Mouse (Mus musculus) right cerebral cortex, postnatal 10 days (tissue): ENCODE measurements around the gene Anxa2.

Experiments
- DNase-seq, 2 experiments: peaks; one replicate each; pipeline ENCODE4 v3.0.0; 2021; ENCODE audit warnings: low spot score in 2 of 2

The Anxa2 gene

DNA sequence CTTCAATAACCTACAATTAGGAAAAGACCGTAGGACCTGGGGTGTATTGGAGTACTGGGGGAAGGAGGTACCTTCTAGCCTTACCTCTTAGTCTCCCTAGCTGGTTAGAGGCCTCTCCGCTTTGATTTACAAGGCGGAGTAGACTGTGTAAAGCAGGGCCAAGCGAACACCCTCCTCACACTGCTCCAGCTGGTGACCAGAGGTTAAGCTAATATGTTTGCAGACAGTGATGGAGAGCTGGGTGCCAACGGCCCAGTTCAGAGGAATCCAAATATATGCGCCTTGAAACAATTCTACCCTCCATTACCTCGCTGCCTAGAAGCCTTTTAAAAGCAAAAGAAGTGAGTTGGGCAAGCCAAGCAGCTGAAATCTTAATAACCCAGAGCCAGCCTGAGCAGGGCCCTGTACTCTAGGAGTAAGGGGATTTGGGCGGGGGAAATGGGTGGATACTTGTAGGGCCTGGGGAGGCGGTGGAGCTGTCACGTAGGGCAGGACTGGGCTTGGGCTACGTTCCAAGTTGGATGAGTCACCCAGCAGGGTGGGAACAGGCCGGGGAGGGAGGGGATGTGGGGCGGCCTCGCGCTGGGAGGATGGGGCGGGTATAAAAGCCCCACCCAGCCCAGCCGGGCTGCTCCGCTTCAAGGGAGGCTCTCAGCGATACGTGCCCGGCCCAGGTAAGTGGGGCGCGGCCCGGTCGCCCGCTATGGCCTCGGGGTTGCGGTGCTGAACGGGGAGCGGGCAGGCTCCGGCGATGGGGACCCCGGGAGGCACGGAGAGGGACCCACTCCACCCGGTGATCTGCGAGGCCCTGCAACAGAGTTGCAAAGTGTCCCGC, at the start of gene Anxa2:
Gene Anxa2 (plus strand): TSS at position 555 of the 835 bp plus-strand sequence.
- peak; percentile 62 to 71 for DNase-seq

DNA sequence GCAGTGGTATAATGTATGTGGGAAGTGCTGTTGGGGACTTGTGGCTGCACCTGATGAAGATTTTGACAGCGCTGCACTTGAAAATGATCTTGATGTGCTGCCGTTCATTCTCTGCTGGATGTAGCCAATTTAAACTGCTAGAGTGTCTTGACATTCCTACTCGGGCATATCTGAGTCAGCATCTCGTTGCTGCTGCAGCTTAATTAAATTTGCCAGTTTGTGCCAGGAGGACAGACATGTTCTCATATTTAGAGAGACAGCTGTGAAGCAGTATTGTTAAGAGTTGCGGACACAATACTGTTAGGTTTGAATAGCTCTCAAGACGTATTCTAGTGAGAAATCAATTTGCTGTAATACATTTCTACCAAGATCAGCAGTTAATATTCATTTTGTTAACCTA, 48.7 kb upstream of the Anxa2 start:
- DNase-seq: no peak

DNA sequence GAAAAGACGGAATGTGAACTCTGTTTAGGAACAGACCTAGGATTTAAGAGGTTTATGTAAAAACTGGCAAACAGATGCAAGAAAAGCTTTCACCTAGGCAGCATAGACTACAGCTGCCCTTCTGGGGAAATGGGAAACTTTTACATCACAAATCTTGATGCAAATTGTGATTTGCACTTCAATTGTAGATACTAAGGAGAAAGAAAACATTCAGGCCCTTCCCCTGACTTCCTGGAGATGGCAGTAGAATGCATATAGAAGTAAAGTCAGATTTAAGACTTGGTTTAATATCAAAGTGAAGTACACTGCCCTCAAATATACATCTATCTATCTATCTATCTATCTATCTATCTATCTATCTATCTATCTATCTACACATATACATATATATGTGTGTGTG, 33.9 kb upstream of the Anxa2 start:
- no peak for DNase-seq

DNA sequence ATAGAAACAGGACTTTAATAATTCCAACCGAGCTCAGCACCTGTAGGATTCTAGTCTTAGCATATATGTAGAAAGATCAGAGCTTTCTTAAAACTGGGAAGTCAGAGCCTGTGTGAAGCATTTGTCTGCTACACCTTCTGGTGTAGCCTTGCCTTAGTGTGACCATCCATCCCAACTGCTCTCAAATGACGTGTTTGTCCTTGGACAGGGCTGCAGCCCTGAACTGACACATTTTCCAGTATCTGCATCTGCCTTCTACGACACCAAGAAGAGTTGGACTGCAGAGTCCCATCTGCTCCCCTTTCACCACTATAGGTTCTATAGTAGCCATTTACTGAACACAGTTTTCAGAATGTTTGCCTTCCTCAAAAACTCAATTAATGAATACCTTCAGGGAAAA, 22.9 kb upstream of the Anxa2 start:
- no peak for DNase-seq

DNA sequence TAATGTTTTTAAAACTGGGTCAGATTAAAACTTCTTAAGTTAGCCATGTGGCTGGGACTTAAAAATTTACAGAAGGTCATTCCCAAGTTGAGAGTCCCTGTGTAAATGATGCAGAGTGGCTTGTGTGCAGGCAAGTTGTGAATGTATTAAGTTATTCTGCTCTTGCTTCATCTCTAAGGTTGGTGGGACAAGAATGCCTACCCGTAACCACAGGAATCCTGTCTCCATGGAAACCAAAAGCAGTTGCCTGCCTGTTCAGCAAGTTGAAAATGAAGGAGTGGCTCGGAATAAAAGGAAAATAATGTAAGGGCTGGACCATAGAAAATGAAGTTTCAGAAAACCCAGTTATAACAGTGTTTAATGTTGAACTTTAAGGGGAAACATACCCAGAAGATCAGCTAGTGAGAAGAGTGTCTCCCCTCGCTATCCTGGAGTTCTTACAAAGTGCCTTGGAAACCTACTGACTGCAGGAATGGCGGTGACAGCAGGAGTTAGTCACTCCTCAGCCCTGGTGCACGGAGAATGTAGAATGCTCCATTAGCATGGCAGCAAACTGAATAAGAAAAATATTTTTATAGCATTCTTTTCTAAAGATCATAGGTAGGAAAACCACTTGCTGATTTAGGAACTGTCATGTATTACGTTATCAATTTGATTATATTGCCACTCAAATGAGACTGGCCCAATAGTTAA, 21.4 kb upstream of the Anxa2 start:
- no peak for DNase-seq

DNA sequence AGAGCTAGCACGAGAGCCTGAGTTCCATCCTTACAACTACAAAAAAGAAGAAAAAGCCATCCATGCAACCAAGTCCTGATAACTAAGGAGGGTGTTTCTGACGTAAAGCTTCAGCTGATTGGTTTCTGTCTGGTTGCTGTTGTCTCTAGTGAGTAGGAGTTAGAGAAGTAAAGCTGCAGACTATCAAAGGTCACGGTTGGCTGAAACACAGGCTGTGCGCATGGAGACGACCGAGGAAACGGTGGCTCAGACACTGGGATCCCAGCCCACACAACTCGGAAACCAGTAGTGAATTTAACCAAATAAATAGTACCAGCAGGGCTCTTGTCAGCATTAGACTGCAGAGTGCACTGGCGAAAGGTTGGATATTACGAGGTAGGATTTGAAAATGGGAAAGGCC, 18.2 kb upstream of the Anxa2 start:
- DNase-seq: no peak

DNA sequence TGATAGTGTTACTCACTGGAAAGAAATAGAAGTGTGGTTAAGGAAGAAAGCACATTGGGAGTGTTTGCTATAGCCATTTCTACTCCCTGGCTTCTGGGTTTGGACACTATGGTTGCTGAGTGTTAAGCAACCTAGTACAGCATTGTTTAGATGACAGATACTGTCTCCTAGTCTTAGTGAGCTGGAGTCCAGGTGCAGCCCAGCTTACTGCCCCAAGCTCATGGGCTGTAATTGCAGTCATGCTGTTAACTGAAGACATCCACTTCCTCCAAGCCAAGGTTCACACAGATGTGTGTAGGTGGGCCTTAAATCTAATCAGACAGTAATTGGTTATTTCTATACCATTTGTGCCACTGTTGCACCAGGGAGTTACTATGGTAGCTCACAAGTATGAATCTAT, 17.8 kb upstream of the Anxa2 start:
- DNase-seq: no peak

DNA sequence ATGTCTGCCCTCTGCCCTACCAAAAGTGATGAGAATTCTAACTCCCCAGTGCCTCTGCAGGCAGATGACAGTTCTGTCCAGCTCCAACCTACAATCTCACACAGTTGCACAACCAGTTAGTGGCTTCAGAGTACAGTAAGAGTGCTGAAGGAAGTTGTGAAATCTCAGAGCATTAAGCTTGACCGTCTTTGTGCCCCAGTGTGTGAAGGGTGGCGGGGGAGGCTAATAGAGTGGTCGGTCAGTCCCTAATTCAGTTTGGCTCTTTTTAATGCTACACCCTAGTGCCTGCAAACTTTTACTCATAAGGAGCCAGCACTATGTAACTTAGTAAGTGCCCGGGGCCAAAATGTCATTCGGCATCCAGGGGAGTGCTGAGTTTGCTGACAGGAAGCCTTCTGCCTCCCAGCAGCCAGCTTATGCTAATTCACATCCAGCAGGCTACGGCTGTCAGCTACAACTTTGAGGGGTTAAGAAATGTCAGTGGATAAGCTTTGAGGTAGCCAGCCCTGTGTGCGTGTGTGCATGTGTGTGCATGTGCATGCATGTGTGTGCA, 13.5 kb upstream of the Anxa2 start:
- DNase-seq: no peak

DNA sequence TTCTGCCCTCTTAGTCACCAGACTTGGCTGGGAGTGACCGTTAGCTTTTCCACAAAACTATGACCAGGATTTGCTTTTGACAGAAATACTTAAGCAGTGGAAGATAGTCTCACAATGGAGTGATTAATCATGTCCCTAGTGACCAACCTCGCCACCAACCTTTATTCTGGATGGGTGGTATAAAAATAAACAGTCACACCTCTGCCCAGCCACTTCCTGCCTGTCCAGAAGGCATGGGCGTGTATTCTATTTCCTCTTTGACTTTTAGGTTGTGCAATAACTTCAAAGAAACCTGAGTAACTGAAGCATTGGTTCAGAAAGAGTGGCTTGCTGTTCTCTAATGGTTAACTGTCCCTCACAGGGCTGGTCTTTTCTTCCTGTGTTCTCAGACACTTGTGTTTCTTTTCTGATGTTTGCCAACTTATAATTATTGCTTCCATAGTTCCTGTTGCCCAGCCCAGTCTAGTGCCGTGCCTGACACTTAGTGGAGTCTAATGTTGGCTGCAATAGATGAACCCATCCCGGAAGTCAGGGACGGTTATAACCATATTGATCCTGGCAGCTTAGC, 10.9 kb upstream of the Anxa2 start:
- no peak for DNase-seq

DNA sequence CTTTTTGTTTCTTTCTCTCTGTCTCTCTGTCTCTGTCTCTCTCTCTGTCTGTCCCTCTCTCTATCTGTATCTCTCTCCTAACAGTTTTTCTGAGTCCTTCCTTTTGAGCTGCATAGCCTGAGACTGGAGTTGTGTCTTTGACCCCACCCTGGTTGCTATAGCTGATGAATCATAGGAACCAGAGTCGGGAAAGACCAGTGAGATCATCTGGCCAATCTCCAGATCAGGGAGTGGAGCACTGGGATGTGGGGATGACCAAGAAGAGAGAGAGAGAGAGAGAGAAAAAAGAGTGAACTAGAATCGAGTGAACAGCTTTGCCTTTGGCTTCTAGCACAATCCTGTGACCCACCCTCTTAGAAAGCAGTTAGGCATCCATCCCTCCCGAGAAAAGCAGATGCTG, 10.2 kb upstream of the Anxa2 start:
- DNase-seq: no peak

DNA sequence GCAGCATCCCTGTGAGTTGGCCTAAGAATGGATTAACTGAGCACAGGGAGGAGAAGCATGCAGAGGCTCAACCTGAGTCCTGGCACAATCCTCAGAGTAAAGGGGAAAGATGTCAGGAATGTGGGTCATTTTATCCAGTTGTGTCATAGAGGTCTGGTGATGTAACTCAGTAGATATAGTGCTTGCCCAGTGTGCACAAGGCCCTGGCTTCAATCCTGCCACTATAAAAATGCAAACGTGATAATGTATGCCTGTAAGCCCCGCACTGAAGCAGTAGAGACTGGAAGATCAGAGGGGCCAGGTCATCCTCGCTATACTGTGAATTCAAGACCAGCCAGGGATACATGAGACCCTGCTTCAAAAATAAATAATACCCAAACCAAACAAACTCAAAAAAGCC, 4.6 kb upstream of the Anxa2 start:
- no peak for DNase-seq

DNA sequence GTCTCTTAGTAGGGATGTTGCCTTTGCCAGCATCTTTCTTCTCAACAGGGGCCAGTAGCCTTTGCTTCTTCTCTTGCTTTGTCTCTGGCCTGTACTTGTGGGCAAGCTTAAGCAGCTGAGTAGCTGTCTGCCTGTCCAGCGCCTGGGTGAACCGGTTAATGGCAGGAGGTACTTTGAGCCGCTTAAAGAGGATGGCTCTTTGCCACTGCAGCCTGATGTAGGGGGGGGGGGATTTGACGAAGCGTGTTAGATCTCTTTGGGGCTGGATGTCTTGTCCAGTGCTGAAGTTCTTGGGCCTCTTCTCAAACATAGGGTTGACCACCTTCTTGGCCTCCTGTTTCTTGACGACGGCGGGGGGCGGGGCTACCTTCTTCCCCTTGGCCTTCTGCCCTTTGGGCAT, 2.8 kb upstream of the Anxa2 start:
- no peak for DNase-seq

DNA sequence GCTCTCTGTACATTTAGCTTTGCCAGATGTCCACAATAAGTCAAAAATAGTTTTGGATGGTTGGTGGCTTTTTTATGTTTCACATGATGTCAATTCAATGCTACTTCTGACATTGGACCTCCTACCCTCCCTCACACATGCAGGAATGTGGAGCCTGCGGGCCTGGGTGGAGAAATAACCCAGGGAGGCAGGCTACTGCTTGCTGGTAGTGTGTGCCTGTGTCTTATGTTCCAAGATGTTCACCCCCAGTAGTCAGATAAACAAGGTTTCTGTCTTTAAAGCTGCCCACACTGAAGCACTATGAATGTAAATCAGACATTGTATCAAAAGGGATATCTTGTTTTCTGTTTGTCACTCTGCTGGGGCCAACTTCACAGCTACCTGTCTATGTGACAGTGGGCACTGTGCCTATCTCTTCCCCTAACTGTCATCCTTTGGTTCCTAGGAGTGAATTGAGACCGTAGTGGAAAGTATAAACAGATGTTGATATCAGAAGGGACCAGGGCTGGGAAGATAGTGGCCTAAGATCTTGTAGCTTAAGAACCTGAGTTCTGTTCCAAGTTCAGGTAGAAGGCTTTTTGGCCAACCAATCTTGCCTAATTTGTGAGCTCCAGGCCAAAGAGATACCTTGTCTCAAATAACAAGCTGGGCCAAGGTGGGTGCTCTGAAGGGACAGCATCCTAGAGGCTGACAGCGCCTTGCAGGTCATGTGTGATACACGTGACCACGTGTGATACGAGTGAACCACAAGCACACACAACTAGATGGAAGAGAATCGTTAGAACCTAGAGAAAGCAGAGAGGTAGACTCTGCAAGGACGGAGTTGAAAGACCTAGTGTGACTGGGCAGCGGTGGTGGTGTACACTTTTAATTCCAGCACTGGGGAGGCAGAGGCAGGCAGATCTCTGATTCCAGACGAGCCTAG, 1.3 kb upstream of the Anxa2 start:
- no peak for DNase-seq

DNA sequence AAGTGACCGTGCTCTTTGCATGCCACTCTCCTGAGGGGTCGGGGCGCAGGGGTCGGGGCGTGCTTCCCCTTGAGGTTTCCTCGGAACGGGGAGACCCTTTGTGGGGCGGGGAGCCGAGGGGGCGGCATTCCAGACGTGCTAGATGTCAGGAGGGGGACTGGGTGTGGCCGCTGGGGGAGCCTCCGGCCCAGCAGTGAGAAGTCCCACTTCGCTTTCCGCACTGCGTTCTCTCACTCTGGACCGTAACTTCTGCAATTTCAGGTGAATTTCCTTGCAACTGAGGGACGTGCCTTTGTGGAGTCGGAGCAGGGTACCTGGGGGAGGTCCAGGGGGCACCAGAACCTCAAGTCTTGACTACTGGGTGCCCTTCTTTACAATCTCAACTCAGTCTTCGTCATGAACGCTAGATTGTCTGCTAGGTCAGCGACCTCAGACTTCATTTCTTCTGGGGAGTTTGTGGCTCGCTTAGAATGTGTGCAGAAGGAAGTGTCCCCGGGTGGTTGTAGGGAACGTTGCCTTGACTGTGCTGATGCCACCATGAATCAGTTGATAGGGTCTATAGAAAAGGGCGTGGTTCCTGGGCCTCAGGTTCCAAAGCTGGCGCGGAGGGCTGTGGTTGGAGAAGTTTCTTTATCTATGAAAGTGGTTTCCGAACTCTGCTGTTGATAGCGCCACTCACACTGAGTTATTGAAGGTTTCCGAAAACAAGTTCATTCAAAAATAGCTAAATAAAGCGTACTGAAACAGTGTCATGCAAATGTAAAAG, 664 bp downstream of the Anxa2 start:
- no peak for DNase-seq

DNA sequence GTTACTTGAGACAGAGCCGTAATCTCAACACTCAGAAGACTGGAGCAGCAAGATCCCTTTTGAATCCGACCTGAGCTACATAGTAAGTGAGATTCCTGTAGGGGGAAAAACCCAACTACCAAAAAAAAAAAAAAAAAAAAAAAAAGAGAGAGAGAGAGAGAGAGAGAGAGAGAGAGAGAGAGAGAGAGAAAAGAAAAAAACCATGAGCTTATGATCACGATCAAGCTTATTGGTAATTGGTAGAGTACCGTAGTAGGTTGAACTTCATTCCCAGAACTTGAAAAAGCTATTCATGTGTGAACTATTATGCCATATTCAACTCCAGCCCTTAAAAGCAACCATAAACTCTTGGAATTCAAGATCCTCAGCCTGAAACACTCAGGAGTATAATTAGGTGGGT, 1.3 kb downstream of the Anxa2 start:
- DNase-seq: no peak

DNA sequence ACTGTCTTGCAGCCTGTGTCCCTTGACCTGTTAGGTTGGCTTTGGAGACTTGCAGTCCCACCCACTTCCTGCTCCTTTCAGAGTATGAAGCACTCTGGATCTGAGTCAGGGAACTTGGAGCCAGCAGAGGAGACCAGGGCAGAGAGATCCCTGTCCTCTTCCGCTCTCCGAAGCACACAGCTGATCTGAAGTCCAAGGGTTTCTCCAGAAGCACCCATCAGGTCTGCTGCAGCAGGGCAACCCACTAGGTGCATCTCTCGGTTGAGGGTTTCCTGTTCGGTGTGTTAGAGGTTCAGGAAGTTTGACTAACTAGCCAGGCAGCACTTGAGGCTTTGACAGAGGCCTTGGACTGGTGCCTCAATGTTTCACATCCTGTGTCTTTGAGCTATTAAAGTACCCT, 2.0 kb downstream of the Anxa2 start:
- DNase-seq: no peak

DNA sequence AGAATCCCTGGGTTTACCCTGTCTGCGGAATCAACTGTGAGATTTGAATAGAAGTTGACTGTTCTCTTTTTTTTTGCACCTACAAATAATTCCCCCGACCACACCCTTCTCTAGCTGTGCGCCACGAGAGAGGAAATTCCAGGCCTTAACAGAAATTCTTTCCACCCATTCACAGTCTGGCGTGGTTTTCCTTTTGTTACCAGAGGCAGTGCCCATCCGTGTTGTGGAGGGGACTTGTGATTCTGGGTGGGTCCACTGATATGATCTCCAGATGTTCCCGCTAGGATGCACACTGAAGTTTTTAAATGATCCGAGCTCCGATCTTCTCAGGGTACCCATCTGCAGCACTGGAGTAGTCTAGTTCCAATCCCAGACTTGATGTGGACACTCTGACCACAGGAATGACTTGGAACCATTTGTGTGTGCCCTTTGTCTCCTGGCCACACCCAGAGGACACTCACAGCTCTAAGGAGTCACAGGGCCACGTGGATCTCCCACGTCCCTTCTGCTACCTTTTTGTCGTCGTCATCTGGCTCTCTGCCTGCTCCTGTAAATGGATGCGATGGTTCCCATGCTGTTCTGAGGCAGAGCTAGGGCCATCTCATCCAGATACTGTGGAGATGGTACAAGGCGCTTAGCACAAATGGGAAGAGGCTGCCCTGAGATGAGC, 3.1 kb downstream of the Anxa2 start:
- DNase-seq: no peak

DNA sequence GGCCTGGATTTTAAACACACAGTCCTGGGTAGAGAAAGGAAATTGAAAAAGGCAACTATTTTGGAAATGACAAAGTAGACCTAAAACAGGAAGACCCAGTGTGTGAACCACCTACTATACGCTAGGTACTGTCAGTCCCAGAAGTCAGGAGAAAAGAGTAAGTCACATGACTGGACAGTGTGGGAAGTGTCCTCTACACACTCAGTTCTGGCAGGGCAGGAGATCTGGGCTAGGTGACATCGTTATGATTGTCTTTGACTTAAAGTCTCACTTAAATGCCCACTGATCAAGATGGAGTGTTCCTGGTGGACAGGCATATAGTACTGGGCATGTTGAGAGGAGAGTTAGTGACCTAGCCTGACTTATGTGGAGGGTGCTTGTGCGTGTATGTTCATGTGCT, 3.7 kb downstream of the Anxa2 start:
- no peak for DNase-seq

DNA sequence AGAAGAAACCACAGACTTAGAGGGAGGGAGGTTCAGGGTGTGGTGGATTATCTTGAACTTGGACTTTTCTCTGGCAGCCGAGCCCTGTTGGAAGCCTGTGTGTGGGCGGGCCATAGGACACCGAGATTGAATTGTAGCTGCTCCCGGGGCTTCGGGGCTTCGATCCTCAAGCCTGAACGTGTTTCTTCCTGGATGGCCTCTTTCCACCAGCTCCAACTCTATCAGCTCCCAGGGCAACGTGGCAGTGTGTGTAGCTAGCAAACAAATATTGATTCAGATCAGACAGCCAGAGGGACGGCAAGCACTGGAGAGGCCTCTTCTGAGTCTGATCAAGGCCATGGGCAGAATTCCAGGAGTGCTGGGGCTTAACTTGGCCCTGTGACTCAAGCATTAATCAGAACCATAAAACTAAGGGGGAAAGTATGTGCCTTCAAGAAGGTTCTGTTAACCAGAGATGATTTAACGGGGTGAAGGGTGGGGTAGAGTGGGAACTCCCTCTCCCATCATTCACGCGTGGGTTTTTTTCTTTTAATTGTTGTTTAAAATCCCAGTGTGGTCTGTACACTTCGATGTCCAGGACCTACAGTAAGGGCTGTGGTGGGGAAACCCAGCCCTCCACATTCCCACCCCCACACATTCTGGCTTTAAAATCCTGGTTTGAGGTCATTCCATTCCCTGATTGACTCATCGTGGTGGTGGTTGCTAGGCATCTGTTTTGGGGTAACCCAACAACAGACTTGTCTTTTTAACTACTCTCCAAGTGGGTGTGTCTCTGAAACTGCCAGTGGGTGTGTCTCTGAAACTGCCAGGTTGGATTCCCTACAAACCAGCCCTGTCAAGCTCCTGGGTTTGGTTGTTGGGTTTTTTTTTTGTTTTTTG, 4.6 kb downstream of the Anxa2 start:
- DNase-seq: no peak
